Mouse (Mus musculus) ES-E14 (cell line): ENCODE data around the gene Amotl1.

Experiments used
- CHD2 ChIP-seq: IDR thresholded peaks from 2 replicates; pipeline ENCODE4 v1.6.1; 2014; ENCODE audit warnings: mild to moderate bottlenecking, low read depth, low read length, inconsistent platforms
- MAFK ChIP-seq: IDR thresholded peaks from 2 replicates; pipeline ENCODE4 v1.6.1; 2014; ENCODE audit warnings: mild to moderate bottlenecking, low read depth, low read length, inconsistent platforms; ENCODE audit not compliant: insufficient read depth
- ZNF384 ChIP-seq: IDR thresholded peaks from 2 replicates; pipeline ENCODE4 v1.6.1; 2012; ENCODE audit warnings: low read depth, low read length, inconsistent platforms

GRCm38 (mm10) chr9:14559996-14560395 lies 84.9 kb downstream of the Amotl1 start:
- TF ChIP-seq MAFK (no peak), CHD2 (no peak), ZNF384 (no peak)
